Mouse (Mus musculus) CH12.LX (cell line): ENCODE results near the gene Coro7. TPM values are rescaled to one million over a fixed set of nuclear protein-coding genes. Genes with fewer than 3 reads are reported as not detected.

Experiments used
- DNase-seq: peaks from one replicate; pipeline ENCODE4 v3.0.0-alpha.2; 2013; ENCODE audit errors: extremely low read depth
- H3K27ac ChIP-seq: 2 replicates; pipeline ENCODE4 v1.5.1; 2012; ENCODE audit warnings: low read depth, mild to moderate bottlenecking, control low read depth, moderate library complexity; ENCODE audit not compliant: insufficient read depth
- H3K27me3 ChIP-seq: replicated peaks from 2 replicates; pipeline ENCODE3; 2012; ENCODE audit warnings: inconsistent platforms
- H3K36me3 ChIP-seq, 2 experiments: replicated peaks in 1 of 2; 2 replicates each; pipeline versions ENCODE3 to v1.6.1; 2012; ENCODE audit warnings: inconsistent platforms in 1 of 2, low read length in 1 of 2, mild to moderate bottlenecking in 1 of 2, mixed read lengths in 1 of 2, moderate library complexity in 1 of 2; ENCODE audit not compliant: control insufficient read depth in 1 of 2, insufficient read depth in 1 of 2
- H3K4me1 ChIP-seq, 2 experiments: 2 replicates each; pipeline ENCODE4 v1.6.1; 2012; ENCODE audit warnings: inconsistent platforms in 1 of 2, moderate library complexity in 1 of 2; ENCODE audit not compliant: insufficient read depth in 2 of 2, control insufficient read depth in 1 of 2
- H3K4me2 ChIP-seq: 2 replicates; pipeline ENCODE4 v1.6.1; 2012; ENCODE audit warnings: low read depth, mild to moderate bottlenecking, control low read depth; ENCODE audit not compliant: poor library complexity, insufficient read depth, severe bottlenecking
- H3K4me3 ChIP-seq, 3 experiments: fragments of 150-350 bp in 1 of 3; sonication (generic) in 1 of 3; replicated peaks in 1 of 3; 2 replicates each; pipeline versions ENCODE3 to v1.5.1; 2011 to 2012; ENCODE audit warnings: low read depth in 2 of 3, low read length in 2 of 3, mild to moderate bottlenecking in 2 of 3, moderate library complexity in 2 of 3, control low read depth in 1 of 3, improper control_type of control experiment in 1 of 3, inconsistent platforms in 1 of 3, mixed read lengths in 1 of 3; ENCODE audit not compliant: poor library complexity in 1 of 3
- H3K79me2 ChIP-seq: replicated peaks from 2 replicates; pipeline ENCODE4 v1.6.1; 2012; ENCODE audit warnings: mild to moderate bottlenecking, moderate library complexity; ENCODE audit not compliant: control insufficient read depth, poor library complexity, insufficient read depth, severe bottlenecking; ENCODE audit errors: extremely low read depth
- H3K9ac ChIP-seq: 2 replicates; pipeline ENCODE4 v1.6.1; 2012; ENCODE audit warnings: low read depth, mild to moderate bottlenecking, control low read depth, moderate library complexity; ENCODE audit not compliant: insufficient read depth
- H3K9me3 ChIP-seq: replicated peaks from 2 replicates; pipeline ENCODE3; 2012; ENCODE audit warnings: low read length, inconsistent platforms, mixed read lengths
- CHD1 ChIP-seq: IDR thresholded peaks from 2 replicates; pipeline ENCODE4 v1.6.1; 2012; ENCODE audit warnings: low read depth, low read length, improper control_type of control experiment, inconsistent platforms
- ELF1 ChIP-seq: IDR thresholded peaks from 2 replicates; pipeline ENCODE4 v1.6.1; 2014; ENCODE audit warnings: low read depth, mild to moderate bottlenecking, inconsistent platforms, low read length, improper control_type of control experiment
- ETS1 ChIP-seq: conservative IDR thresholded peaks from 2 replicates; pipeline ENCODE4 v1.6.1; 2012; ENCODE audit warnings: low read depth, mild to moderate bottlenecking, inconsistent platforms, low read length, improper control_type of control experiment, moderate library complexity
- GABPA ChIP-seq: IDR thresholded peaks from 2 replicates; pipeline ENCODE4 v1.6.1; 2012; ENCODE audit warnings: low read depth, low read length, improper control_type of control experiment, inconsistent platforms; ENCODE audit not compliant: insufficient replicate concordance
- HCFC1 ChIP-seq: IDR thresholded peaks from 2 replicates; pipeline ENCODE4 v1.6.1; 2012; ENCODE audit warnings: low read depth, mild to moderate bottlenecking, inconsistent platforms, low read length, improper control_type of control experiment
- IRF4 ChIP-seq: IDR thresholded peaks from 2 replicates; pipeline ENCODE4 v1.6.1; 2014; ENCODE audit warnings: low read depth, mild to moderate bottlenecking, inconsistent platforms, low read length, improper control_type of control experiment
- MAZ ChIP-seq: IDR thresholded peaks from 2 replicates; pipeline ENCODE4 v1.6.1; 2012; ENCODE audit warnings: low read depth, mild to moderate bottlenecking, inconsistent platforms, low read length, improper control_type of control experiment, moderate library complexity
- MEF2A ChIP-seq: IDR thresholded peaks from 2 replicates; pipeline ENCODE4 v1.6.1; 2014; ENCODE audit warnings: low read depth, mild to moderate bottlenecking, inconsistent platforms, low read length, improper control_type of control experiment, borderline replicate concordance
- NRF1 ChIP-seq: IDR thresholded peaks from 2 replicates; pipeline ENCODE4 v1.6.1; 2014; ENCODE audit warnings: low read depth, mild to moderate bottlenecking, inconsistent platforms, low read length, improper control_type of control experiment, moderate library complexity
- POLR2A ChIP-seq: IDR thresholded peaks from 2 replicates; pipeline ENCODE4 v1.6.1; 2011; ENCODE audit warnings: low read depth, mild to moderate bottlenecking, improper control_type of control experiment, low read length
- POLR2AphosphoS2 ChIP-seq: IDR thresholded peaks from 2 replicates; pipeline ENCODE4 v1.6.1; 2011; ENCODE audit warnings: low read depth, low read length, improper control_type of control experiment
- SMC3 ChIP-seq: IDR thresholded peaks from 2 replicates; pipeline ENCODE4 v1.6.1; 2011; ENCODE audit warnings: low read depth, low read length, improper control_type of control experiment
- TBP ChIP-seq: conservative IDR thresholded peaks from 2 replicates; pipeline ENCODE4 v1.6.1; 2011; ENCODE audit warnings: low read depth, low read length, improper control_type of control experiment
- ZKSCAN1 ChIP-seq: IDR thresholded peaks from 2 replicates; pipeline ENCODE4 v1.6.1; 2012; ENCODE audit warnings: low read depth, inconsistent platforms, low read length, improper control_type of control experiment, borderline replicate concordance
- dilution Hi-C: fragments of 300-500 bp; cut with MboI; formaldehyde crosslinking; loops from 2 replicates; pipeline ENCODE4 v1.14.3; 2020; ENCODE audit warnings: low sequenced_read_pairs; ENCODE audit not compliant: extremely low pct_unique_long_range_greater_than_20kb, extremely low pct_ligation_motif_present
- in situ Hi-C: fragments of 300-500 bp; cut with MboI; formaldehyde crosslinking; loops from 3 replicates; pipeline ENCODE4 v1.14.3; 2019; ENCODE audit warnings: low sequenced_read_pairs, low pct_ligation_motif_present, low pct_unique_long_range_greater_than_20kb, mixed read lengths
- polyA plus RNA-seq: library from polyadenylated mRNA; unstranded; fragments of >175 nt; gene quantifications from 2 replicates; pipeline ENCODE4 v1.2.1, GENCODE M21; 2012; ENCODE audit warnings: low read depth; ENCODE audit not compliant: insufficient read length
- total RNA-seq, 2 experiments: library from RNA; depleted of rRNA; stranded (reverse); fragments of 300-350 nt in 1 of 2; fragments of >200 nt in 1 of 2; gene quantifications; 2 replicates each; pipeline ENCODE4 v1.2.3; 2012 to 2014

Gene Coro7
- total and polyA plus RNA-seq, 3 experiments, result 5.7 to 40.2 (median 20.0) TPM

DNA sequence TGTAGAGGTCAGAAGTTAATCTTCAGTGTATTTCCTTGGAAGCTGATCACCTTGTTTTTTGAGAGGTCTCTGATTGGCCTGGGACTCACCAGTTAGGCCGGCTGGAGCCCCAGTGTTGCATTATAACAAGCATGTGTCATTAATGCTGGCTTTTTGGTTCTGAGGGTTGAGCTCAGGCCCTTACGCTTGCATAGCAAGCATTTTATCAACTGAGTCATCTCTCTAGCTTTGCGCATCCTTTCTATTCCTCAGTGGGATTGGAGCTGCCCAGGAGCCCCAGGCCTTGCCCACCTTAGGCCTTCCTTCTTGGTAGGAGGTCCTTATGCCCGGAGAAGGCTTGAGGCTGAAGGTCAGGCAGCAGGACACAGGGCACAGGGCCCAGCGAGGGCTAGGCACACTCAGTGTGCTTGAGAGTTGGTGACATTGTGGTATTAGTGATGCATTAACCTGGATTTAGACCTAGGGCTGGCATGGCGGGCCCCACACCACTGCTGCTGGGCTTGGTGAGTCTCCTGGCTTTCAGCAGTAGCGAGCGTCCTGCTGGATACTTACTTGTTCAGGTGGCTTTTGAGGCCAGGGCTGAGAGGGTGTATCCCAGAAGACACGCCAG, 78.8 kb downstream of the Coro7 start:
- peaks cover 15% of the 10 kb centered on the region for H3K27me3 ChIP-seq
- peaks cover 7 to 20% of the 10 kb centered on the region in 2 experiments for H3K4me1 ChIP-seq
- in situ Hi-C loops (no loop called here), dilution Hi-C loops (no loop called here)
- DNase-seq, result no peak
- H3K36me3 ChIP-seq, result no peaks in the 10 kb centered on the region
- no peak overlapping the region for H3K9ac ChIP-seq
- no peak overlapping the region for H3K4me2 ChIP-seq
- no peaks in the 10 kb centered on the region for H3K9me3 ChIP-seq
- H3K79me2 ChIP-seq, result no peaks in the 10 kb centered on the region
- no peak for TF ChIP-seq ETS1
- TF ChIP-seq SMC3, result no peak
- TF ChIP-seq POLR2AphosphoS2, result no peak
- TF ChIP-seq CHD1, result no peak
- TF ChIP-seq POLR2A, result no peak
- TF ChIP-seq MAZ, result no peak
- TF ChIP-seq GABPA, result no peak
- no peak for TF ChIP-seq TBP
- no peak for TF ChIP-seq IRF4
- TF ChIP-seq NRF1, result no peak
- no peak for TF ChIP-seq HCFC1
- no peak for TF ChIP-seq ZKSCAN1
- no peak for TF ChIP-seq ELF1
- H3K4me3 ChIP-seq, result no peak overlapping the region
- no peak overlapping the region for H3K27ac ChIP-seq

DNA sequence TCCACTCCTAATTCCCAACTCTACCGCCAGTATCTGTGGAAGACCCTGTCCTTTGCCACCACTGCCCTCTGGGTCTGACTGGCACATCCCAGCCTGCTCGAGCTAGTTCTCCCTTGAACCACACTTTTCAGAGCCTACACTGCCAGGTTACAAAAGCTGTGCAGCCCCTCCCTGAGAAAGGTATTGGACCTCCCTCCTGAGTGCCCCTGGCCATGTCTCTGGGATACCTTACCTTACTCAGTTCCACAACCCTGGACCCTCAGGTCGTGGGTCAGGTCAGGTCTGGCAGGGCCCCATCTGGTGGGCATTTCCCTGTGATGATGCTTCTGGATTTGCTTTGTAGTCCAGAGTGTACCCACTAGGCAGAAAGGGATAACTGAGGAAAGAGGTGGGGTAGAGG, 80.0 kb downstream of the Coro7 start:
- no peak for DNase-seq
- H3K4me1 ChIP-seq, result peaks cover 14 to 30% of the 10 kb centered on the region in 2 experiments
- no peak overlapping the region for H3K27ac ChIP-seq
- dilution Hi-C loops, result no loop called here
- H3K9ac ChIP-seq, result no peak overlapping the region
- no peaks in the 10 kb centered on the region for H3K9me3 ChIP-seq
- H3K4me2 ChIP-seq, result no peak overlapping the region
- TF ChIP-seq MEF2A, result no peak
- H3K27me3 ChIP-seq, result peaks cover 26% of the 10 kb centered on the region
- no peaks in the 10 kb centered on the region for H3K36me3 ChIP-seq
- in situ Hi-C loops, result no loop called here
- H3K79me2 ChIP-seq, result no peaks in the 10 kb centered on the region
- H3K4me3 ChIP-seq, result no peak overlapping the region
